In the genomic region with DNA sequence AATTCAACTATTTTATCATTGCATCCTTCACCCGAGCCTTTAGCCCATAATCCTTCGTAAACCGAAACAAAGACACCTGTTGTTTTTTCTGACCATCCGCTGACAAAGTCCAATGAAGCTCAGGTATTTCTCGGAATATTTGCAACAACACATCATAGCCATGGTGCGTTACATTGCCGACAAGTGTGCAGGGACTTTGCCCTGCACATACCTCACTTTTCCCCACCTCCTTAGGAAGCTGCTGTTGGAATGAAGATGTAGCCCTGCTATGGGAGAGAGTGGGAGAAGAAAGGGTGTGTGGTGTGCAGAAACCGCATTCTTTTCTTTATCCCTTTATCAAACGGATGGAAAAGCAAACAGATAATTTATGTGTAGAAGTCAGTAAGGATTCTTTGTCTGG, we compare ENCODE assay signal across 19 mouse cellular contexts.
"Had no signal": no experiment of that assay in that cellular context is flagged by ENCODE, and none has a peak within 500 bp of the region (broad histone marks: within the 10 kb centered on the region; RNA-seq: fewer than 3 reads in every experiment).

No protein-coding gene starts in this region.

- H3K9ac ChIP-seq: kidney, embryonic 15.5 days; limb, embryonic 13.5 days; liver, embryonic 13.5 days; lung, embryonic 14.5 days; midbrain, embryonic 12.5 days; midbrain, embryonic 15.5 days; neural tube, embryonic 12.5 days; neural tube, embryonic 15.5 days had no signal

- H3K27me3 ChIP-seq: kidney, embryonic 15.5 days; limb, embryonic 13.5 days; liver, embryonic 13.5 days; midbrain, embryonic 12.5 days; midbrain, embryonic 15.5 days; neural tube, embryonic 12.5 days; neural tube, embryonic 15.5 days had no signal

- H3K4me2 ChIP-seq: kidney, embryonic 15.5 days; limb, embryonic 13.5 days; liver, embryonic 13.5 days; lung, embryonic 14.5 days; midbrain, embryonic 12.5 days; midbrain, embryonic 15.5 days; neural tube, embryonic 12.5 days; neural tube, embryonic 15.5 days had no signal

- ATAC-seq: lung, postnatal 0 days; midbrain, embryonic 15.5 days had no signal

- H3K9me3 ChIP-seq: kidney, embryonic 15.5 days; limb, embryonic 10.5 days; limb, embryonic 13.5 days; liver, embryonic 13.5 days; midbrain, embryonic 12.5 days; midbrain, embryonic 15.5 days; neural tube, embryonic 12.5 days; neural tube, embryonic 15.5 days had no signal

- DNase-seq: kidney, adult 11 months; kidney, postnatal 14 days; layer of hippocampus, adult 9-11 months; liver; liver, embryonic 13.5 days; lung, embryonic 14.5 days; retina, postnatal 1 day; thymus, adult 18-20 months; thymus, postnatal 4 days had no signal

- H3K36me3 ChIP-seq: kidney, embryonic 15.5 days; limb, embryonic 10.5 days; limb, embryonic 13.5 days; liver, embryonic 13.5 days; midbrain, embryonic 12.5 days; midbrain, embryonic 15.5 days; neural tube, embryonic 12.5 days; neural tube, embryonic 15.5 days had no signal

- H3K4me3 ChIP-seq: kidney, embryonic 15.5 days; layer of hippocampus, adult 2 months; limb, embryonic 10.5 days; limb, embryonic 13.5 days; liver, embryonic 13.5 days; midbrain, embryonic 12.5 days; midbrain, embryonic 15.5 days; neural tube, embryonic 12.5 days; neural tube, embryonic 15.5 days had no signal

- H3K4me1 ChIP-seq: midbrain, embryonic 12.5 days; midbrain, embryonic 15.5 days; neural tube, embryonic 12.5 days; neural tube, embryonic 15.5 days had no signal

- H3K27ac ChIP-seq: kidney, embryonic 15.5 days; layer of hippocampus, adult 2 months; limb, embryonic 10.5 days; limb, embryonic 13.5 days; liver, embryonic 13.5 days; macrophage; midbrain, embryonic 12.5 days; midbrain, embryonic 15.5 days; neural tube, embryonic 12.5 days; neural tube, embryonic 15.5 days had no signal
